Mouse (Mus musculus) MEL (cell line): Measurements from ENCODE around the gene Rab1b.

Source experiments
- CTCF ChIP-seq, 3 experiments: IDR thresholded peaks in 2 of 3; conservative IDR thresholded peaks in 1 of 3; 2 replicates each; pipeline ENCODE4 v1.5.1; 2011 to 2012; ENCODE audit warnings: low read length in 3 of 3, low read depth in 2 of 3, mild to moderate bottlenecking in 2 of 3, improper control_type of control experiment in 1 of 3, inconsistent platforms in 1 of 3, mixed read lengths in 1 of 3, moderate library complexity in 1 of 3; ENCODE audit not compliant: control insufficient read depth in 1 of 3, insufficient read depth in 1 of 3, poor library complexity in 1 of 3, severe bottlenecking in 1 of 3
- EP300 ChIP-seq, 2 experiments: IDR thresholded peaks; 2 replicates each; pipeline ENCODE4 v1.6.1; 2011; ENCODE audit warnings: improper control_type of control experiment in 2 of 2, low read length in 2 of 2, low read depth in 1 of 2, mild to moderate bottlenecking in 1 of 2
- RCOR1 ChIP-seq: IDR thresholded peaks from 2 replicates; pipeline ENCODE4 v1.6.1; 2012; ENCODE audit warnings: low read depth, mild to moderate bottlenecking, inconsistent platforms, low read length, improper control_type of control experiment

DNA sequence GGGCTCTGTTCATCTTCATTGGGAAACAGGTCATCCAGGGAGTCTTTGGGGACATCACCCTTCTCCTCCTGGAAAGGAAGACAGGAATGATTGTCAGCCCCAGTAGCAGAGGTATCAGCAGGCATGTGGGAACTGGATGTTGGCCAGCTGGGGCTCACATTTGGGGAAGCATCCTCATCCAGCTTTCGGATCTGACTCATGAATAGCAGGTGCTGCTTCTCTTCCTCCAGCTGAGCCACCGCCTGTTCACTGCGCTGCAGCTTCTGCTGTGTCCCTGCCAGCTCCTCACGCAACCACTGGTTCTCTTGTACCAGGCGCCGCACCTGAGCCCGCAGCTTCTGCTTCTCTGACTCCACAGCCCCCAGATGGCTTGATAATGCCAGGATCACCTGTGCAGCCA, 6.9 kb upstream of the Rab1b start:
- TF ChIP-seq RCOR1 (no peak), EP300 (IDR thresholded peaks at IDR 0.05; ENCODE audit: low read depth in 1 of 2, low read length in 2 of 2) (no peak), CTCF (IDR thresholded peaks at IDR 0.05 in 2 of 3, conservative IDR thresholded peaks at IDR 0.05 in 1 of 3; ENCODE audit: control insufficient read depth in 1 of 3, insufficient read depth in 1 of 3, low read depth in 2 of 3, low read length in 3 of 3, poor library complexity in 1 of 3, severe bottlenecking in 1 of 3) (no peak)
